Mouse (Mus musculus) limb, embryonic 10.5 days (tissue): ENCODE results near the gene Golga4. TPM values are rescaled to one million over a fixed set of nuclear protein-coding genes. Genes with fewer than 3 reads are reported as not detected.
A peak's percentile ranks its signal among the peaks of the same experiment; 100 is the strongest.
"Not testable (repeated sequence)": the region's sequence is repeated elsewhere in the genome, so short reads cannot be mapped to it uniquely, and the experiment has no call there.

Experiments
- DNase-seq: peaks from one replicate; pipeline ENCODE4 v3.0.0-alpha.2; 2017; ENCODE audit warnings: low spot score
- H3K27ac ChIP-seq: fragments of 300-500 bp; sonication (generic); 2 replicates; pipeline ENCODE4 v1.5.1; 2016; ENCODE audit warnings: mild to moderate bottlenecking
- H3K27me3 ChIP-seq: fragments of 300-500 bp; sonication (generic); 2 replicates; pipeline ENCODE4 v1.6.1; 2016; ENCODE audit warnings: low read depth, mild to moderate bottlenecking; ENCODE audit not compliant: poor library complexity, severe bottlenecking
- H3K36me3 ChIP-seq: fragments of 300-500 bp; sonication (generic); 2 replicates; pipeline ENCODE4 v1.6.1; 2016; ENCODE audit warnings: mild to moderate bottlenecking, moderate library complexity
- H3K4me1 ChIP-seq: fragments of 300-500 bp; sonication (generic); 2 replicates; pipeline ENCODE4 v1.6.1; 2016
- H3K4me3 ChIP-seq: fragments of 300-500 bp; sonication (generic); 2 replicates; pipeline ENCODE4 v1.5.1; 2016; ENCODE audit warnings: mild to moderate bottlenecking, moderate library complexity
- H3K9me3 ChIP-seq: fragments of 300-500 bp; sonication (generic); replicated peaks from 2 replicates; pipeline ENCODE4 v1.6.1; 2016; ENCODE audit warnings: mild to moderate bottlenecking
- WGBS: fragments of 180-500 bp; shearing (Covaris S2); methylation state at CpG from one replicate; pipeline ENCODE4 v1.1.7; 2016; 5-methylcytosine and 5-hydroxymethylcytosine counted together
- polyA plus RNA-seq: library from polyadenylated mRNA; unstranded; fragments of >200 nt; fragmentation: Nextera tagmentation; extraction: Ambion mirVana; gene quantifications from 2 replicates; pipeline ENCODE4 v1.2.1, GENCODE M21; 2016

Golga4 gene
- polyA plus RNA-seq, 1 experiment from 2014 or later = 49.6 TPM

DNA sequence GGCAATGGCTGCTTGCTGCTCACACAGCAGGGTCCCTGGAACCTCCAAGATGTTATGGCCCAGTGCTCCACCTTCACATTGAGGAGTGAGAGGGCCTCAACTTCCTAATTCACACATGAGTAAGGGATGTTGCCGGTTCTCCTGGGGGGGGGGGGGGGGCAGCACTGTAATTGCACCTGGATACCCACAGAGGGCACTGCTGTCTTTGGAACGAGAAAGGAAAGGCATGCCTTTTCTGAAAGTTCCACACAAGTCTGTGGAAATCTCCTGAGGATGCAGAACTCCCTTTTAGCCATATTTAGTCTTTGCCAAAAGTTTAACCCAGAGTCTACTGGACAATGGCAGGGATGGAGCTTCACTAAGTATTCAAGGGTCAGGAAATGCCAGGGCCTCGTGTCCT lies 83.2 kb downstream of the Golga4 start:
- H3K4me3 ChIP-seq = no peak overlapping the region
- no peaks in the 10 kb centered on the region for H3K9me3 ChIP-seq
- H3K27me3 ChIP-seq = no peaks in the 10 kb centered on the region
- 41% methylated on average over 3 of the region's 3 CpGs for WGBS
- no peak overlapping the region for H3K27ac ChIP-seq
- H3K4me1 ChIP-seq = peaks cover 51% of the 10 kb centered on the region
- no peaks in the 10 kb centered on the region for H3K36me3 ChIP-seq
- no peak for DNase-seq

- Histone ChIP-seq H3K36me3 (no peaks in the 10 kb centered on the region), H3K27ac (peak overlapping the region; percentile 31; the same call in 1 of the 2 replicates), H3K27me3 (no peaks in the 10 kb centered on the region), H3K9me3 (no peaks in the 10 kb centered on the region), H3K4me1 (peaks cover 51% of the 10 kb centered on the region), H3K4me3 (no peak overlapping the region)
- no peak for DNase-seq
- 67% methylated on average over 7 of the region's 7 CpGs for WGBS
Measured at GRCm38 (mm10) chr9:118590230-118590629, 84.2 kb downstream of the Golga4 start.

- no peaks in the 10 kb centered on the region for H3K36me3 ChIP-seq
- H3K27me3 ChIP-seq = no peaks in the 10 kb centered on the region
- H3K4me1 ChIP-seq = peaks cover 51% of the 10 kb centered on the region
- 71% methylated on average over 6 of the region's 6 CpGs for WGBS
- peak overlapping the region; percentile 25; the same call in 1 of the 2 replicates for H3K27ac ChIP-seq
- H3K9me3 ChIP-seq = no peaks in the 10 kb centered on the region
- no peak overlapping the region for H3K4me3 ChIP-seq
- no peak for DNase-seq
Measured at GRCm38 (mm10) chr9:118591633-118592032, 85.6 kb downstream of the Golga4 start.

- Histone ChIP-seq H3K27ac (peak overlapping the region; percentile 69), H3K36me3 (no peaks in the 10 kb centered on the region), H3K4me3 (peak overlapping the region; percentile 18; the same call in 1 of the 2 replicates), H3K4me1 (peaks cover 48% of the 10 kb centered on the region), H3K27me3 (no peaks in the 10 kb centered on the region), H3K9me3 (no peaks in the 10 kb centered on the region)
- 33% methylated on average over 13 of the region's 13 CpGs for WGBS
- peak; percentile 79 for DNase-seq
Measured at GRCm38 (mm10) chr9:118592585-118593249, 86.7 kb downstream of the Golga4 start.

- Histone ChIP-seq H3K4me3 (no peak overlapping the region), H3K9me3 (no peaks in the 10 kb centered on the region), H3K27me3 (no peaks in the 10 kb centered on the region), H3K36me3 (no peaks in the 10 kb centered on the region), H3K27ac (peak overlapping the region; percentile 69; the same call in 1 of the 2 replicates), H3K4me1 (peaks cover 48% of the 10 kb centered on the region)
- 88% methylated on average over 8 of the region's 8 CpGs for WGBS
- DNase-seq = no peak
Measured at GRCm38 (mm10) chr9:118593443-118593842, 87.4 kb downstream of the Golga4 start.

- H3K36me3 ChIP-seq = no peaks in the 10 kb centered on the region
- H3K4me3 ChIP-seq = no peak overlapping the region
- no peak for DNase-seq
- 93% methylated on average over 7 of the region's 7 CpGs for WGBS
- H3K27me3 ChIP-seq = no peaks in the 10 kb centered on the region
- no peak overlapping the region for H3K27ac ChIP-seq
- H3K9me3 ChIP-seq = no peaks in the 10 kb centered on the region
- peaks cover 23% of the 10 kb centered on the region for H3K4me1 ChIP-seq
Measured at GRCm38 (mm10) chr9:118596767-118597166, 90.7 kb downstream of the Golga4 start.

- not testable (repeated sequence) for H3K9me3 ChIP-seq, H3K27ac ChIP-seq, DNase-seq, H3K27me3 ChIP-seq, H3K4me1 ChIP-seq, H3K4me3 ChIP-seq, H3K36me3 ChIP-seq
- WGBS = 95% methylated on average over 3 of the region's 3 CpGs
Measured at GRCm38 (mm10) chr9:118600393-118600792, 94.3 kb downstream of the Golga4 start.

DNA sequence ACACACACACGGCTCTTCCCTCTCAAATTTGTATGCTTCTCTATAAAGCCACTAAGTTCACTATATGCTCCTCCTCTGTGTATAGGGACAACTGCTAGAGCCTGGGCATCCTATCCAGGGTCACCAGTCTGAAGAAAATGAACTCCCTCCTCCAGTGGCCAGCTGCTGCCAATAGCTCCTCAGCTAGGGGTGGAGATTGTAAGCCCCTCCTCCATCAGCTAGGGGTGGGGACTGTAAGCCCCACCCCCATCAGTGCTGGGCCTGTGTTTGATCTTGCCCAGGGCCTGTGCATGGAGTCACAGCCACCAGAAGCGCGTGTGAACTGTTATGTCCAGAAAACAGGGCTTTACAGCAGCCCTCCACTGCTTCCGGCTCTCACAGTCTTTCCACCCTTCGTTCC lies 96.5 kb downstream of the Golga4 start:
- Histone ChIP-seq H3K27ac (no peak overlapping the region), H3K36me3 (no peaks in the 10 kb centered on the region)

GRCm38 (mm10) chr9:118606148-118606816 lies 100.2 kb downstream of the Golga4 start, which contains the start of gene Itga9:
Gene Itga9 (plus strand): TSS chr9:118606690.
- WGBS = 14% methylated on average over 39 of the region's 42 CpGs
- Histone ChIP-seq H3K4me1 (peaks cover 45% of the 10 kb centered on the region), H3K27ac (peak within 1 kb of the TSS; percentile 97), H3K27me3 (no peaks in the 10 kb centered on the region), H3K4me3 (peak within 1 kb of the TSS; percentile 88), H3K36me3 (no peaks in the 10 kb centered on the region), H3K9me3 (no peaks in the 10 kb centered on the region)
- DNase-seq = peak; percentile 94

More for the DNA sequence above, 96.5 kb downstream of the Golga4 start:
- DNase-seq = no peak
- Histone ChIP-seq H3K4me3 (no peak overlapping the region), H3K4me1 (peaks cover 13% of the 10 kb centered on the region), H3K9me3 (no peaks in the 10 kb centered on the region), H3K27me3 (no peaks in the 10 kb centered on the region)
- WGBS = 74% methylated on average over 5 of the region's 5 CpGs

GRCm38 (mm10) chr9:118606817-118607371 lies 100.8 kb downstream of the Golga4 start:
- under 1% methylated on average over 43 of the region's 68 CpGs for WGBS
- peak overlapping the region; percentile 88 for H3K4me3 ChIP-seq
- peak overlapping the region; percentile 97 for H3K27ac ChIP-seq
- H3K9me3 ChIP-seq = no peaks in the 10 kb centered on the region
- H3K36me3 ChIP-seq = no peaks in the 10 kb centered on the region
- H3K4me1 ChIP-seq = peaks cover 51% of the 10 kb centered on the region
- peak; percentile 71 for DNase-seq
- no peaks in the 10 kb centered on the region for H3K27me3 ChIP-seq

GRCm38 (mm10) chr9:118607701-118608401 lies 101.8 kb downstream of the Golga4 start:
- Histone ChIP-seq H3K9me3 (no peaks in the 10 kb centered on the region), H3K36me3 (no peaks in the 10 kb centered on the region), H3K27ac (peak overlapping the region; percentile 97; the same call in 1 of the 2 replicates), H3K4me1 (peaks cover 57% of the 10 kb centered on the region), H3K27me3 (no peaks in the 10 kb centered on the region), H3K4me3 (peak overlapping the region; percentile 88)
- WGBS = 49% methylated on average over 16 of the region's 16 CpGs
- no peak for DNase-seq

DNA sequence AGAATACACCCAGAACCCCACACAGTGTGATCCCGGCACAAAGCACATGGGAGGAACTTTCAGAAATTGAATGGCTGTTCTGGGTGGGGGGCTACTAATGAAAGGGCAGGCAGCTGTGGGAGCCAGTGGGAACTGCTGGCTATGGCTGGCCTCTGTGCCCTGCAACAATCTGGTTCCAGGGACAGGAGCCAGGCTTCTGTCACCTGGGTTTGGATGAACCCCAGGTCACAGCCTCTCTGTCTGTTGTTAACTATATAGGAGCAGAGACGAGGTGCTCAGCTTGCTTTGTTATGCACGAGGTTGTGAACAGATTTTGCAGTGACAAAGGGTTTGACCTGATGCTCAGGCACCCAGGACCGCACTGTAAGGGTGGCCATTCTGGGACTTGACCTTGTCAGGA lies 102.5 kb downstream of the Golga4 start:
- H3K4me3 ChIP-seq = no peak overlapping the region
- no peaks in the 10 kb centered on the region for H3K36me3 ChIP-seq
- 47% methylated on average over 4 of the region's 4 CpGs for WGBS
- H3K27me3 ChIP-seq = no peaks in the 10 kb centered on the region
- H3K4me1 ChIP-seq = peaks cover 65% of the 10 kb centered on the region
- H3K9me3 ChIP-seq = no peaks in the 10 kb centered on the region
- H3K27ac ChIP-seq = no peak overlapping the region
- no peak for DNase-seq
